34 mouse cellular contexts compared by ENCODE assay signal in the genomic region with DNA sequence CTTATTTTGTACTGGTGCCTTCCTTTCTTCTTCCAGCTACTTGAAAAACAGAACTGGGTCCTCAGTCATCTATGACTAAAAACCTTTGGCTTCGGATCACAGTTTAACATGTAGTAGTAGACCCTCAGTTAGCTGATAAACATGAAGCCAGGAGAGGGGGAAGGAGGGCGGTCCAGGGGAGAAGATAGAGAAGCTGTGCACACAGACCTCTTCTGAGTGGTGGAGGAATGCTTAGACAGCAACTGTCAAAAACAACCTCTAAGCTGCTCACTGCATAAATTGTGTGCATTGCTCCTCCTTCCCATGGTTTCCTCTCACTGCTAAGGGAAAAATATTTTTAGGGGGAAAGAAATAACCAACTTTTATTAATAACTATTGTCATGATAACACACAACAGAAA. TPM values are rescaled to one million over a fixed set of nuclear protein-coding genes. Genes with fewer than 3 reads are reported as not detected.
"Had no signal": no experiment of that assay in that cellular context is flagged by ENCODE, and none has a peak within 500 bp of the region (broad histone marks: within the 10 kb centered on the region; RNA-seq: fewer than 3 reads in every experiment).

No protein-coding gene starts in this region.

- H3K9me3 ChIP-seq: heart, embryonic 10.5 days; heart, embryonic 12.5 days; heart, embryonic 13.5 days; heart, embryonic 15.5 days; hindbrain, embryonic 10.5 days; hindbrain, embryonic 12.5 days; hindbrain, embryonic 13.5 days; hindbrain, embryonic 15.5 days; intestine, embryonic 15.5 days; kidney, embryonic 15.5 days had no signal

- H3K27me3 ChIP-seq: heart, embryonic 12.5 days; heart, embryonic 13.5 days; heart, embryonic 15.5 days; hindbrain, embryonic 12.5 days; hindbrain, embryonic 13.5 days; hindbrain, embryonic 15.5 days; intestine, embryonic 15.5 days; kidney, embryonic 15.5 days had no signal

- H3K4me1 ChIP-seq: hindbrain, embryonic 10.5 days; hindbrain, embryonic 12.5 days; hindbrain, embryonic 13.5 days; hindbrain, embryonic 15.5 days; intestine, embryonic 15.5 days had no signal

- H3K27ac ChIP-seq: heart, embryonic 10.5 days; heart, embryonic 13.5 days; heart, embryonic 15.5 days; hindbrain, embryonic 10.5 days; hindbrain, embryonic 12.5 days; hindbrain, embryonic 13.5 days; hindbrain, embryonic 14.5 days; hindbrain, embryonic 15.5 days; hindbrain, postnatal 0 days; intestine, embryonic 15.5 days; kidney, embryonic 15.5 days; kidney, postnatal 0 days; layer of hippocampus, adult 2 months had no signal

- DNase-seq: heart, postnatal 10 days; heart, postnatal 14 days; heart, postnatal 36 days; kidney, adult 11 months; kidney, adult 18-20 months; kidney, adult 2 months; kidney, adult 8-10 months; kidney, adult 9 months; kidney, postnatal 10 days; kidney, postnatal 14 days; kidney, postnatal 25 days; kidney, postnatal 36 days; kidney, postnatal 4 days; layer of hippocampus, adult 9-11 months; layer of hippocampus, postnatal 36 days had no signal

- H3K9ac ChIP-seq: heart, embryonic 12.5 days; heart, embryonic 13.5 days; heart, embryonic 15.5 days; hindbrain, embryonic 12.5 days; hindbrain, embryonic 13.5 days; hindbrain, embryonic 14.5 days; hindbrain, embryonic 15.5 days; intestine, embryonic 15.5 days; kidney, embryonic 15.5 days had no signal

- H3K4me2 ChIP-seq: heart, embryonic 11.5 days; heart, embryonic 12.5 days; heart, embryonic 13.5 days; heart, embryonic 15.5 days; hindbrain, embryonic 12.5 days; hindbrain, embryonic 13.5 days; hindbrain, embryonic 14.5 days; hindbrain, embryonic 15.5 days; intestine, embryonic 15.5 days; kidney, embryonic 15.5 days had no signal

- ATAC-seq: hindbrain, embryonic 16.5 days; hindbrain, postnatal 0 days; inflammation-experienced regulatory T-cells, adult 6 months; intestine, embryonic 15.5 days; intestine, postnatal 0 days had no signal

- H3K4me3 ChIP-seq: heart, embryonic 10.5 days; heart, embryonic 12.5 days; heart, embryonic 13.5 days; heart, embryonic 15.5 days; hindbrain, embryonic 10.5 days; hindbrain, embryonic 12.5 days; hindbrain, embryonic 13.5 days; hindbrain, embryonic 15.5 days; intestine, embryonic 15.5 days; kidney, embryonic 15.5 days; layer of hippocampus, adult 2 months had no signal

- H3K36me3 ChIP-seq: heart, embryonic 10.5 days; heart, embryonic 12.5 days; heart, embryonic 13.5 days; heart, embryonic 15.5 days; hindbrain, embryonic 10.5 days; hindbrain, embryonic 12.5 days; hindbrain, embryonic 13.5 days; hindbrain, embryonic 15.5 days; intestine, embryonic 15.5 days; kidney, embryonic 15.5 days had no signal

RNA-seq across cellular contexts. Expression of a gene that starts 48.6 kb away (rescaled TPM):
- total RNA-seq: hematopoietic stem cell, adult 5-6 weeks had no signal
- polyA plus RNA-seq: inflammation-experienced regulatory T-cells, adult 6 months had no signal
